Mouse (Mus musculus) hematopoietic stem cell, adult 5-6 weeks (primary cell): ENCODE measurements around the gene Ssh2. TPM values are rescaled to one million over a fixed set of nuclear protein-coding genes. Genes with fewer than 3 reads are reported as not detected.

Source experiments
- ATAC-seq, 2 experiments: fragments of 125-278 bp in 1 of 2; replicated peaks in 1 of 2; 2 replicates each; pipeline ENCODE4 v1.8.0; 2016 to 2017; ENCODE audit warnings: inconsistent platforms in 2 of 2, mild to moderate bottlenecking in 2 of 2, moderate number of reproducible peaks in 2 of 2, low read depth in 1 of 2, moderate TSS enrichment in 1 of 2; ENCODE audit not compliant: low FRiP score in 2 of 2, poor library complexity in 2 of 2, severe bottlenecking in 2 of 2, insufficient read depth in 1 of 2, low TSS enrichment in 1 of 2
- total RNA-seq: library from RNA; stranded (forward); fragments of 172-1452, 232-1000 nt; gene quantifications from 2 replicates; pipeline ENCODE4 v1.2.3, GENCODE M21; 2017

Ssh2 gene
- total RNA-seq, 1 experiment from 2014 or later: 45.0 TPM

DNA sequence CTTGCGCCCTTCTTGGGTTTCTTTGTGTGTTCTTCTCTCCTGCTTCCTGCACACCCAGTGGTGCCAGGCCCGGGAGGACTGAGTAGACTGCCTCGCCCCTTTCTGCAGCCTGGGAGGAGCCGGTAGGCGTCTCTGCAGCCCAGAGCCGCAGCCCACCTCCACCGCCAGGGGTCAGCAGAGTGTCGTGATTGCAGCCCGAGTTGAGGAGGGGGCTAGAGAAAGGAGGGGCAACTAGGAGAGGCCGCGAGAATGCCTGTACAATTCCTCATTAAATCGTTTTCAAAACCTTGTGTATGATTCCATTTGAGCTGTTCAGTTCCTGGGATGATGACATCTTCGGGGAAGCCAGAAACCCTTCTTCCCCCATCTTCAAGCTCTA, 275.0 kb downstream of the Ssh2 start:
- peak; percentile 68 to 70 for ATAC-seq

DNA sequence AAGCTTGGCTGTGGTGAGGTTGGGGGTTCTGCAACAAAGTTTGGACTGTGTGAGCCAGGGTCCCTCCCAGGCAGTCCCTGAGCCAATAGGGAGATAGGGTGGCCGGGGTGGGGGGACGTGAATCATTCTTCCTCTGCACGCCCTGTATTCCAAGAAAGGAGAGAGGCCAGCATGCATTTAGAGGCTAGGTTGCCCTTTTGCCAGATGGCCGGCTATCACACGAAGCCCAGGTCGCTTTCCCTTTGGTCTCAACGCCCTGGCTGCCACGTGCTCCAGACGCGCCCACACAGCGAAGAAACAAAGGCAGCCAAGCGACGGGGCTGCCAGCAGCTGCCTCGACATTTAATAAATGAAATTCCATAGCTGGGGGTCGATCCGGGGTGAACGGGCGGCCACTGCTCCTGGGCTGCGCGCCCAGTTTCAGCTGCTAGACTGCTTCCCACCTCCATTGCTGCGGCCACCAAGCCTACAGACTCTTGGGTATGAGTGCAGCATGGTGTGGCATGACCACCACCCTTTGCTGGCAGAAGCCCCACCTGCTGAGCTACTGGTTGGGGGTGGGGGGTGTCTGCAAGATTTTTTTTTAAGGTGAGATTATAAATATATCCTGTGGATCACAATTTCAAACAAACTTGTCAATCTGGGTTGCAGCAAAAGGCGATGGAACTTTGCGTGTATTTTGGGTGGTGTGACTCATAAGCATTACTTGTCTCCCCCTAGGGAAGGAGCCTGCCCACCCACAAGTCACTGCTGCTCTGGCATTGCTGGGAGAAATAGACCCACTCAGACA, 275.6 kb downstream of the Ssh2 start:
- ATAC-seq: peak; percentile 10 to 18; a peak in 3 of 4 replicates

DNA sequence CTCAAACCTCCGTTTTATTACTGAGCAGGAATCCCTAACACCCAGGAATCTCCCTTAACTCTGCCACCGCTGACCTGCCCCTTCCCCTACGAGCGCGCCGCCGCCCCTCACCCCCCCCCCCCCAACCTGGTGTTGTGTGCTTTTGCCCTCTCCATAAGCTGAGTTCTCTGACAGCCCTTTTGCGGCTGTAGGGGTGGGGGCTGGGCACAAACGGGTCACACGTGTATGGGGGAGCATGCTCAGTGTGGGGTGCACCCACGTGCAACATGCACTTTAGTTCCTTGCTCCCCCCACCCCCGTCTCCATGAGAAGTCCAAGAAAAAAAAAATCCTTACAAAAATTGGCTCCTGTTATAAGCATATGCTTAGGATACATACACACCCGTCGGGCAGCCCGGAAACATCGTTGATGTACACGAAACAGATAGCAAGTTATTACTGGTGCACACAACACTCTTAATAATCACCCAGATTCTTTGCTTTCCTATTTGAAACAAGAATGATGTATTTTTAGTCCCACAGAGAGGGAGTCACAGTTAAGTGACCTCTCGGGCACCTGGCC, 276.3 kb downstream of the Ssh2 start:
- ATAC-seq: no peak

DNA sequence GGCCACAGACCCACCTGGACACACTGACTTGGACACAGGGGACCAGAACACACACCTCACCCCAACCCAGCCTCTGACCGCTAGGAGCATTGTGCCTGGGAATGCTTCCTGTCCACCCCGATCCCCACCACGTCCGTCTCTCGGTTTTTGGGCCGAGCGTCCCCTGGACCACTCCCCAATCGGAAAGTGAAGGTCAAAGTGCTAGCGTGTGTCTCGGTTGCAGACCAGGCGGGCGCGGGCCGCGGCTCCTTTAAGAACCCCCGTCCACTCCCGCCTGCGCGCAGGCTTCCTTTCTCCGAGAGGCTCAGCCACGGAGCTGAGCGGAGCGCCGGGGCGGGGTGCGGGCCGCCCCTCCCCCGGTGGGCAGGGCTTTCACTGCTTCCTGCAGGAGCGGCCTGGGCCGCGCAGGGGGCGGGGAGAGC, 276.8 kb downstream of the Ssh2 start:
- ATAC-seq: peak; percentile 54 to 63; a peak in 3 of 4 replicates

DNA sequence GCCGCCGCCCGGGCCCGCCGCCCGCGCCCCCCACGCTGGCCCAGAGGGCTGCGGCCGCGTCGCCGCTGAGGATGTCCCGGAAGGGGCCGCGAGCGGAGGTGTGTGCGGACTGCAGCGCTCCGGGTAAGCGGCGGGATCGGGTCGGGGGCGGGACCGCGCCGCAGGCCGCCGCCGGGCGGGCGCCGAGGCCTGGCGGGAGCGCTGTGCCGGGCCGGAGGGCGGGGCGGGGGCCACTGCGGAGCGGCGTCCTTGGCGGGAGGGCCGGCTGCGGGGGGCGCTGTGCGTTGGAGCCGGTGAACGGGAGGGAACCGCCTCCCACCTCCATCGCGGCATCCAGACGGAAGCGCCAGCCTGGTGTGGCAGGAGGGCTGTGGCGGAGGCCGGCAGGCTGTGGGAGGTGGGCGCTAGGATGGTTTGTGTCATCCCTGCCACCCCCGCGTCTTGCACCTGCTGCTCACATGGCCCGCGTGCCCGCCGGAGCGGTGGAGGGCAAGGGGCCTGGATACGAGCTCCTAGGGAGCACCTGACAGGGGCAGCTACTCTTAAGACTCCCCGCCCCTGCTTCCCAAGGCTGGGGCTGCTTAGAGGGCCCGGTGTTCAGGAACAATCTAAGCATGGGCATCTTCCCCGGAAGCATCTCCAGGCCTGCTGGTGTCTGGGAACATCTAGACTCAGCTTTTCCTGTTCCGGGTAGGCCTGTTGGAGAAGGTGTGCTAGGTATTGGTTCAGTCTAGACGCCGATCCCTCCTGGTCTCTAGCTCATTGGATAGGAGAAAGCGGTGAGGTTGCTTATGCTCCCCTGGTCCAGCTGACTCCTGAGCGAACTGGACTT, 277.6 kb downstream of the Ssh2 start, which contains the start of gene Git1:
TSS of gene Git1 (plus strand) at position 51 of the 832 bp plus-strand sequence.
- no peak for ATAC-seq

DNA sequence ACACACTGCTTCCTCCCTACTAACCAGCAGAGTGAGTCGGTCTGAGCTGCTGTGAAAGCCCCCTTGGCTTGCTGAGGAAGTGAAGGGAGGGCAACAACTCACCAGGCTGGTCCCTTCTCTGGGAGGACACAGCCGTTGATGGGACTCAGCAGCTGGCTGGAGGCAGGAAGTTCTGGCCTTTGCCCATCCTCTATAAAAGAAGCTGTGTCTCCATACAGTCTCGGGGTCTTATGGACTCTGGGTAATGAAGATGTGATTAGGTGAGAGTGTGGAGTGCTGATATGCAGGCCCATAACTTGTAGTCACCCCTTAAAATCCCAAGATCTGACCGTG, 278.2 kb downstream of the Ssh2 start:
- no peak for ATAC-seq

DNA sequence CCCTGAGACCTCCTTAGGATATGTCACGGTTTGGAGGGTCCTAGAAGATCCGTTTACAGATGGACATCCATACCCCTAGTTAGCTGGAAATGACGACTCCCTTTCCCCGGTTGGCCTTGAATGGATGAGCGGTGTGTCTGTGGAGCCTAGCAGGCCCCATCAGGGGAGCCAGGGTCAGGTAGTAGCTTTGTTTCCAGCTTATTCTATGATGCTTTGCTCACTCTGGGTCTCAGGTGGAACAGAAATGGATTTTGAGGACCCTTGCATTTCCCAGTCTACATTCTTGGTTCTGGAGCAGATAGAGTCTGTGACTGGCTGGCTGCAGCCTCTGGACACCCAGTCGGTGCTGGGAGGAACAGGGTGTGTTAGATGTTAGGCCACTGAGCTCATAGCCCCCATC, 278.7 kb downstream of the Ssh2 start:
- ATAC-seq: no peak

DNA sequence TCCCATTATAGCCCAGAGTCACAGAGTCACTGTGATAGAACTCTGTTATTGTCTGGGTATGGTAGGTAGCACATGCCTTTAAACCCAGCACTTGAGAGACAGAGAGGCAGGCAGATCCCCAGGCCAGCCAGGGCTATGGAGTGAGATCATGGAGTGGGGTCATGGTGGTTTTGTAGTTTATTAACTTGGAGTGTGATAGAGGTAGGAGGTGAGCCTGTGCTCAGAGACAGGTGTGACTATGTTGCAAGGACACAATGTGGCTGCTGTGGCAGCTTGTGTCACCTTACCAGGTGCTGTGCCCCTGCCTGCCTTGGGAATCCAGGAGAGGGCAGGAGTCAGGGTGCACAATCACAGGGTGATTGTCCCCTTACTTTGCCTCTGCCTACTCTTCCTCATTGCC, 279.4 kb downstream of the Ssh2 start:
- ATAC-seq: no peak

DNA sequence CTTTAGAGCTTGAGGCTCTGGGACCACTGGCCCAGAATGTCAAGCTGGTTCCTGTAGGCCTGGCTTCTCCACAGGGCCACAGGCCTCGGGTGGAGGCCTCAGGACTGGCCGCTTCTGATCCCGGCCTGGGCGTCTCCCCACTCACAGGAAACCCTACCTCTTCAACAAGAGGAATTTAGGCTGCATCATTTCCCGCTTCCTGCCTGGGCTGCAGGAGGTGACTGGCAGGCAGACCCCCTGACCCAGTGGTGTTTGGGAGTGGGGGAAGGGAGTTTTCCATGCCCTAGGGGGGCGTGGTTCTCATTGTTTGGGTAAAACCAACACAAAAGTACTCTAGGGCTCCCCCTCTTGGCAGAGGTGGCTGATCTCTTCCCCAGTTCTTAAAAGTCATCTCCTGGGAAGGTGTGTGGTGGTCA, 281.3 kb downstream of the Ssh2 start:
- ATAC-seq: peak; percentile 27 to 33; a peak in 2 of 4 replicates

DNA sequence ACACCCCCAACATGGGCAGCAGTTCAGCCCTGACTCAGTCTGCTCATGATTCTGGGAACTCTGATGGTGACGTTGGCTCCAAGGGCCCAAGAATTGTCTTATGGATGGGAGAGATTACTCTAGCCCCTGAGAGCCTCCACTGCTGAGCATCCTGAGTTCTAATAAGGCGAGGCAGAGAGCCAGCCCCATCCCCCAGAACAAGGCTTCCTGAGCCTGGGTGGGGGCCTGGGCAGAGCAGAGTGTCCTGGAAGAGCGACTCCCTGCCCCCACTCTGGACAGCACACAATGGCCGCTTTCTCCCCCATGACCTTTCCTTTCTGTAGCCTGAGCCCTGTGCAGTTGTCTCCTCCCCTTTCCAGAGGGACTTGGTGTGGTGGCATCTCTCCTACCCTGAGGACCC, 281.8 kb downstream of the Ssh2 start:
- ATAC-seq: no peak

DNA sequence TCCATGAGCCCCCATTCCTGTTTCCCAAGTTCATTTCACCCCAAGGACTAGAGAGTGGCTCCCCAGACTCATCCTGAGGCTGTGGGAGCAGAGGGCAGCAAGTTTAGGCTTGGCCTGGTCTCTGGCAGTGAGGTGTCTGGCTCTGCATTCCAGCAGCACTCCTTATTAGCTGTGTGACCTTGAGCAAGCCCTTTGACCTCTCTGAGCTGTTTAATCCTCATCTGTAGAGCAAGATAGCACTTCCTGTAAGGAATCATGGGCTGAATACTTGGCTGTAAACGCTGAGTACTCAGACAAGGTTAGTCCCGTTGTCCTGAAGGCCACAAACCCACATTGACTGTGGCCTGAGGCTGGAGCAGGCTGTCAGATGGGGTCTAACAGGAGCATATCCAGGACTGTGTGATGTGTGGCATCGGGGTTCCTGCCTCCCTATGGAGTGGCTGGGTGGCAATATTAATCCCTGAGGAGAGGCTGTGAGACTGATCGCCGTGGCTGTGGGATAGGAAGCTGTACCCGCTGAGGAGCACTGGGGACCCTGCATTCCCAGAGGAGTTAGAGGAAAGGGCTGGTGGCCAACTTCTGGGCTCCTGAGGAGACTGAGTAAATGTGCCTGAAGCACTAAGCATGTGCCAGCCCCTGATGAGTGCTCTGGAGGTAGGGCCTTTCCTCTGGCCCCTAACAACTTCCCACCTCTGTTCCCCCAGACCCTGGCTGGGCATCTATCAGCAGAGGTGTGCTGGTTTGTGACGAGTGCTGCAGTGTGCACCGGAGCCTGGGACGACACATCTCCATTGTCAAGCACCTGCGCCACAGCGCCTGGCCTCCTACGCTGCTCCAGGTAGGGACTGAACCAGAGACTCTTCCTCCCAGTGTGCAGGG, 282.4 kb downstream of the Ssh2 start:
- ATAC-seq: no peak

DNA sequence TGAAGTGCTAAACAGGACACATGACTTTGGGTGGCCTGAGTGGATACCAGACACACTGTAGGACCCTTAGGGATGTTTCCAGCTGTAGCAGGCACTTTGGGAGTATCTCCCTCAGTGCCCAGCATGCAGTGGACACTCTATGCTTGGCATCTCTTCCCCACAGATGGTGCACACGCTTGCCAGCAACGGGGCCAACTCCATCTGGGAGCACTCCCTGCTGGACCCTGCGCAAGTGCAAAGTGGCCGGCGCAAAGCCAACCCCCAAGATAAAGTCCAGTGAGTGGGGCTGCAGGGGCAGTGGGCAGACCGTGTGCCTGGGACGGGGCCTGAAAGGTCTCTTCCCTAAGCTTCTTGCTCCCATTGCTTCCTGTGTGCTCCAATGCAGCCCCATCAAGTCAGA, 283.3 kb downstream of the Ssh2 start:
- no peak for ATAC-seq

DNA sequence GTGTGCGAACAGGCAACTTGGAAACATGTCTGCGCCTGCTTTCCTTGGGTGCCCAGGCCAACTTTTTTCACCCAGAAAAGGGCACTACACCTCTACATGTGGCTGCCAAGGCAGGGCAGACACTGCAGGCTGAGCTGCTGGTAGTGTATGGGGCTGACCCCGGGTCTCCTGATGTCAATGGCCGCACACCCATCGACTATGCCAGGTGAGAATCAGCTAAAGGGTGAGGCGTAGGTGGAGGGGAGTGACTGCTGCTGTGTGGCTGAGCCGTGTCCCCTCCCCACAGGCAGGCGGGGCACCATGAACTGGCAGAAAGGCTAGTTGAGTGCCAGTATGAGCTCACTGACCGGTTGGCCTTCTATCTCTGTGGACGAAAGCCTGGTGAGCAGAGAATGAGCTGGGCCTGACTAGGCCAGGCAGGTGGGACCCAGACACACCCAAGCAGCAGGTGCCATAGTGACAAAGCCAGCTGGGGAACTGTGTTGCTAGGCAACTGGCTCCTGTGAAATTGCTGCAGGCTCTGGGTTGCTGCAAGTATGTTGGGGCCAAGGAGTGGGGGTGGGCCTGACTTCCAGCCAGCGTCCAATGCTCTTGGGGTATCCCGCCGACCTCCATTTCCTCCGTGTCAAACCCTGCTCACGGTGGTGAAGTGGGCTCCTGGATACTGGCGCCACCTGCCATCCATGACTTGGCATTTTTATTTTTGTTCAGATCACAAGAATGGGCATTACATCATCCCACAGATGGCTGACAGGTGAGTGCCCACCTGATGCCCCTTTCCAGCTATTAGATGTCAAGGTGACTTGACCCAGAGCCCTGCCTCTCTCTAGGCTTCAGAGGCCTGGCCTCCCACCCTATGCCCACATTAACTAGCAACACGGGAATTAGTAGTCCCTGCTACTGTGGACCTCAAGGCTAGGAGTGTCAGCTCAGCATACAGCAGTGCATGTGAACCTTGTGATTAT, 284.6 kb downstream of the Ssh2 start:
- no peak for ATAC-seq

DNA sequence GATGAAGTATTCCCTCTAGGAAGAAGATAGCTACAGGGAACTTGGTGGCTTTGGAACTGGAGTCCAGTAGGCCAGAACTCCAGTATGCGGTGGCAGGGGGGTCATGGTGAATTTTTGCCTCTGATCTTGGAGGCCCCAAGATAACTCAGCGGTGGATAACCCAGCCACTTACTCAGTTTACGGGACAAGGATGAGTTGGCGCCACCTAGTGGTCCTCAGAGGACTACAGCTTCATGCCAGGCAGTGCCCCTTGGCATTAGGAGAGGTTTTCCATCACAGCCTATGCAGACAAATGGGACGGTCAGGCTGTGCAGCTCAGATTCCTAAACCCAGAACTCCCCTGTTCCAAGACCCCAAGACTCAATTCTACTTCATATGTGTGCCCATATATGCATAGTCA, 285.3 kb downstream of the Ssh2 start:
- ATAC-seq: peak; percentile 58 to 59

DNA sequence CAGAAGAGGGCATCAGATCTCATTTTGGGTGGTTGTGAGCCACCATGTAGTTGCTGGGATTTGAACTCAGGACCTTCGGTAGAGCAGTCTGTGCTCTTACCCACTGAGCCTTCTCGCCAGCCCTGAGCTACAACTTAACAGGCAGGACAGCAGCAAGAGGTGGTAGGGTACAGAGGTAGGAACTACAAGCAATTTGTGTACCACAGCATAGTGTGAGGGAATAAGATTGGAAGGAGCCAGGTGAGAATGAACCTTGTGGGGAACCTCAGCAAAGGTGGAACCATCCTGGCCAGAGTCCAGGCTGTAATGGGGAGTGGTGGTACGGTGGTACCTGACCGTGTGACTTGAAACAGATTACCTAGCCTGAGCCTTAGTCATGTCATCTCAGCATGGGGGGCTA, 285.9 kb downstream of the Ssh2 start:
- ATAC-seq: no peak

DNA sequence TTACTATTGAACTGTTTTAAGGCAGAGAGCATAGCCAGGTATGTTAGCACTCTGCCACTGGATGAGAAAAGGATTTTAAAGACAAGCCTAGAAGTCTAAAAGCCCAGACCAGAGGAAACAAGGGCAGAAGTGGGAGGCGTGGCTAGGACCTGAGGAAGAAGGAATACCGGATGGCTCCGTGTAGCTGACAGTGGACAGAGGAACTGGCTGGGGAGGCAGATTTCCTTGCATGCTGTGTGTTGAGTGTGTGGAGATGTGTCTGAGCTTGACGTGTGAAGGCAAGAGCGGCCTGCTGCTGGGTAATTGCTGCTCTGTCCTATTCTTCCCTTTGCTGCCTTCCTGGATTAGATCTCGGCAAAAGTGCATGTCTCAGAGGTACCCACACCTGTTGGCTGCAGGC, 286.4 kb downstream of the Ssh2 start:
- ATAC-seq: no peak
